Mouse (Mus musculus): ENCODE measurements around the gene C4b. TPM values are rescaled to one million over a fixed set of nuclear protein-coding genes. Genes with fewer than 3 reads are reported as not detected.
"Not testable (repeated sequence)": the region's sequence is repeated elsewhere in the genome, so short reads cannot be mapped to it uniquely, and the experiment has no call there.

C4b gene
- 0.83 and 0.92 TPM in 2 replicates for polyA plus RNA-seq (2015; fragmentation: Nextera tagmentation; extraction: Ambion mirVana)

- H3K9ac ChIP-seq (ENCODE audit: low read depth, low read length) = no peak within 1 kb of the TSS
- no peak within 1 kb of the TSS for H3K4me3 ChIP-seq (ENCODE audit: low read length)
- 79% methylated on average over 7 of the region's 7 CpGs for WGBS
- no peaks in the 10 kb centered on the region for H3K27me3 ChIP-seq (replicated peaks; ENCODE audit: control insufficient read depth, insufficient read depth, low read length)
- no peak for ATAC-seq
- H3K36me3 ChIP-seq (ENCODE audit: control insufficient read depth, insufficient read depth, low read length) = no peaks in the 10 kb centered on the region
- H3K4me1 ChIP-seq (ENCODE audit: control insufficient read depth, insufficient read depth, low read length) = no peaks in the 10 kb centered on the region
- no peak within 1 kb of the TSS for H3K27ac ChIP-seq (ENCODE audit: low read length)
- no peak within 1 kb of the TSS for H3K4me2 ChIP-seq (ENCODE audit: low read depth, low read length)
- no peaks in the 10 kb centered on the region for H3K9me3 ChIP-seq (ENCODE audit: control insufficient read depth, low read length)
Observed at GRCm38 (mm10) chr17:34743719-34744118, at the start of gene C4b. TSS of gene C4b (minus strand) at chr17:34743882.

DNA sequence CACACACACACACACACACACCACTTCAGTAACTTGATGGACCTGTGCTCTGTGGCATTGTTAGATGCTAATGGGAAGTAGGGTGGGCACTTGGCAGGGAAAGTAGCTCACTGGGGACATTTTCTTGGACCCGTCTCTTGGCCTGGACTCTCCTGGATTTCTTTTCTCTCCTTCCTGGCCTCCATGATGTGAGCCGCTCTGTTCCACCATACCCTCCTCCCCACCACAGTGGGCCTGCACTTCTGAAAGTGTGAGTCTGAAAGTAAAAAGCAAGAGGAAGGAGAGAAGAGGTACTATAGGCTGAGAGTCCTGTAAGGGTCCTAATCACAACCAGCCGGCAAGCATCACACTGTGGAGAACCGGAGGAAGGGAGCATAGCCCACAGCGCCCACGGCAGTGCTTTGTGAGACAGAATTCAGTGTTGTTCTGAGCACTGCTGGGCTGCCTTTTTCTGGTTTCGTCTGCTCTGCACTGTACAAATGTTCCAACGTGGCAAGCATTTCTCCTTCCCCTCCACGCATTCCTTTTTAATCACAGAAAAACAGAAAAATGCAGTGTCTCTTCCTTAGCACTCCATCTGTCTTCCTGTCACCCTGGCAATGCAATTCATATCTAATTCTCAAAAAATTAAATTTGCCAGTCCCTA, 34.1 kb upstream of the C4b start:
- 76% methylated on average over 9 of the region's 9 CpGs for WGBS
- Histone ChIP-seq H3K4me1 (ENCODE audit: control insufficient read depth, insufficient read depth, low read length) (no peaks in the 10 kb centered on the region), H3K4me3 (ENCODE audit: low read length) (no peak overlapping the region), H3K9ac (ENCODE audit: low read depth, low read length) (no peak overlapping the region), H3K9me3 (ENCODE audit: control insufficient read depth, low read length) (peaks cover 6% of the 10 kb centered on the region), H3K36me3 (ENCODE audit: control insufficient read depth, insufficient read depth, low read length) (no peaks in the 10 kb centered on the region), H3K4me2 (ENCODE audit: low read depth, low read length) (no peak overlapping the region), H3K27ac (ENCODE audit: low read length) (no peak overlapping the region), H3K27me3 (replicated peaks; ENCODE audit: control insufficient read depth, insufficient read depth, low read length) (no peaks in the 10 kb centered on the region)
- ATAC-seq = no peak

DNA sequence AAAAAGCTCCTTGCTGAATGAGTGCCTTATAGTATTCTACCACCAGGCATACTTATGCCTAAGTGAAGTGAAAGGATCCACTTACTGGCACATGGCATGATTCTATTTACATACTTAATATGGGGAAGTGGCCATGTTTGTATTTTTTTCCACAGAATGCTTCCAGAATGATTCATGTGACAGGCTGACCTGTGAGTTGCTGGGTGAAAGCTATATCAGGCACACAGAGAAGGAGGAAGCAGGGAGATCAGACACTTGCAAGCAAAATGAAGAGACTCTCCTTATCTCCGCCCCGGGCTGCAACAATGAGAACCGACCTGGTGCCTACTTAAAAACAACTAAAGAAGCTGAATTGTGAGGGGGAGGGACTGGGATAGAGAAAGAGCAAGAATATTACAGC, 17.8 kb upstream of the C4b start:
- ATAC-seq = no peak
- no peaks in the 10 kb centered on the region for H3K27me3 ChIP-seq (replicated peaks; ENCODE audit: control insufficient read depth, insufficient read depth, low read length)
- no peaks in the 10 kb centered on the region for H3K36me3 ChIP-seq (ENCODE audit: control insufficient read depth, insufficient read depth, low read length)
- H3K9me3 ChIP-seq (ENCODE audit: control insufficient read depth, low read length) = no peaks in the 10 kb centered on the region
- H3K27ac ChIP-seq (ENCODE audit: low read length) = no peak overlapping the region
- 72% methylated on average over 3 of the region's 3 CpGs for WGBS
- no peaks in the 10 kb centered on the region for H3K4me1 ChIP-seq (ENCODE audit: control insufficient read depth, insufficient read depth, low read length)
- no peak overlapping the region for H3K4me3 ChIP-seq (ENCODE audit: low read length)
- H3K9ac ChIP-seq (ENCODE audit: low read depth, low read length) = no peak overlapping the region
- H3K4me2 ChIP-seq (ENCODE audit: low read depth, low read length) = no peak overlapping the region

DNA sequence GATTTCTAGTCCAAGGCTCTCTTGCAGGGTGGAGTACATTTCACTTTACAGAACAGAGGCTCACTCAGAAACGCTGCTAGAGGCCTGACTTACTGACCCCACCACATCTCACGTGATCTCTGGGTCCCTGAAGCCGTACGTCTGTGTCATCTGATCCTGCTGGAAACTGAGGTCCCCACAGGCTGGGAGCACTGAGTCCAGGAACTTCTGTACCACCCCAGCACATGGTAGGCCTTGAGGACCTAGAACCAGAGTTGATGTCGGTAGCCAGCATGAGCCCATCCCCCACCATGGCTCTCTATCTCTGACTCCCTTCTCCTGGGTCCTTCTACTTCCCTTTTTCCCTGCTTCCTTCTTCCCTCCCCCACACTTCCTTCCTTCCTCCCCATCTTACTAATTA, 2.8 kb upstream of the C4b start:
- Histone ChIP-seq H3K27me3 (replicated peaks; ENCODE audit: control insufficient read depth, insufficient read depth, low read length) (no peaks in the 10 kb centered on the region), H3K9me3 (ENCODE audit: control insufficient read depth, low read length) (no peaks in the 10 kb centered on the region), H3K4me2 (ENCODE audit: low read depth, low read length) (no peak overlapping the region), H3K9ac (ENCODE audit: low read depth, low read length) (no peak overlapping the region), H3K4me1 (ENCODE audit: control insufficient read depth, insufficient read depth, low read length) (no peaks in the 10 kb centered on the region), H3K4me3 (ENCODE audit: low read length) (no peak overlapping the region), H3K36me3 (ENCODE audit: control insufficient read depth, insufficient read depth, low read length) (no peaks in the 10 kb centered on the region), H3K27ac (ENCODE audit: low read length) (no peak overlapping the region)
- ATAC-seq = no peak
- 77% methylated on average over 5 of the region's 5 CpGs for WGBS

DNA sequence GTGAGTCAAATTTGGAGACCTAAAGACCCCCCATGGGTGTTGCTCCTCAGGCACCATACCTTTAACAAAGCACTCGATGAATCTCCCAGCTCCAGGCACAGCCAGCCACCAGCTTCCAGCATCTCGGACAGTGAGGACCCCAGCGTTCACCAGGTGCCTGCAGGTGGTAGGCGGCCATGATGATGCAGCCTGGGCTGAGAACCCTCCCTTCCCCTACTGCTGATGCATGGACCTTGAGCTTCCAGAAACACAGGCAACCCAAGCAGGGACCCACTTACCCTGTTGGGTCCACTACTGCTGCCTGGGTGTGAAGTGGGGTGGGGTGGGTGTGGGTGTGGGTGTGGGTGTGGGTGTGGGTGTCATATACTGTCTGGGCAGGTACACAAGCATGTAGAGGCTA, 1.5 kb upstream of the C4b start:
- not testable (repeated sequence) for H3K27ac ChIP-seq (ENCODE audit: low read length); H3K36me3 ChIP-seq (ENCODE audit: control insufficient read depth, insufficient read depth, low read length); H3K27me3 ChIP-seq (replicated peaks; ENCODE audit: control insufficient read depth, insufficient read depth, low read length); H3K4me2 ChIP-seq (ENCODE audit: low read depth, low read length); H3K4me1 ChIP-seq (ENCODE audit: control insufficient read depth, insufficient read depth, low read length); ATAC-seq; H3K4me3 ChIP-seq (ENCODE audit: low read length); H3K9ac ChIP-seq (ENCODE audit: low read depth, low read length); H3K9me3 ChIP-seq (ENCODE audit: control insufficient read depth, low read length)
- 84% methylated on average over 4 of the region's 4 CpGs for WGBS

- not testable (repeated sequence) for H3K9me3 ChIP-seq (ENCODE audit: control insufficient read depth, low read length); H3K4me2 ChIP-seq (ENCODE audit: low read depth, low read length); H3K4me3 ChIP-seq (ENCODE audit: low read length); H3K27ac ChIP-seq (ENCODE audit: low read length); H3K4me1 ChIP-seq (ENCODE audit: control insufficient read depth, insufficient read depth, low read length); H3K27me3 ChIP-seq (replicated peaks; ENCODE audit: control insufficient read depth, insufficient read depth, low read length); H3K36me3 ChIP-seq (ENCODE audit: control insufficient read depth, insufficient read depth, low read length); ATAC-seq; H3K9ac ChIP-seq (ENCODE audit: low read depth, low read length)
- WGBS = 88% methylated on average over 6 of the region's 6 CpGs
Observed at GRCm38 (mm10) chr17:34744611-34745010, 929 bp upstream of the C4b start.

DNA sequence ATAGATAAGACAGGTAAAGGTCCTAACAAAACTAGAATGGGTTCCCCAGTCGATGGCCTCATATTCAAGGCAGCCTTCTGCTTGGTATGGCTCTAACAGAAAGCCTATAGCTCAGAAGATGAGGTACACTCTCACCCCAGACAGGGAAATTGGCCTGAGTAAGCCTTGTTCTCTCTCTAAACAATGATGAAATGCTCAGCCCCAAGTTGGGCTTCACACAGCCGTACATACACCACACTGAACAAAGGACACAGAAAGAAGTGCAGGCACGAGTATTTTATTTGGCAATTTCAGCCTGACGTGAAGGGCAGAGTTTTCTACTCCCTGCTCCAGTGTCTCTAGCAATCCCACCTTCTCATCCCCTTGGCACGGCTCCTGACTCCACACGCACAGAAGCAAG, 524 bp upstream of the C4b start:
- Histone ChIP-seq H3K4me1 (ENCODE audit: control insufficient read depth, insufficient read depth, low read length) (no peaks in the 10 kb centered on the region), H3K9me3 (ENCODE audit: control insufficient read depth, low read length) (no peaks in the 10 kb centered on the region), H3K9ac (ENCODE audit: low read depth, low read length) (no peak overlapping the region), H3K4me2 (ENCODE audit: low read depth, low read length) (no peak overlapping the region), H3K36me3 (ENCODE audit: control insufficient read depth, insufficient read depth, low read length) (no peaks in the 10 kb centered on the region), H3K4me3 (ENCODE audit: low read length) (no peak overlapping the region), H3K27ac (ENCODE audit: low read length) (no peak overlapping the region), H3K27me3 (replicated peaks; ENCODE audit: control insufficient read depth, insufficient read depth, low read length) (no peaks in the 10 kb centered on the region)
- no peak for ATAC-seq
- WGBS = 75% methylated on average over 6 of the region's 6 CpGs

GRCm38 (mm10) chr17:34740280-34740679, 3.4 kb downstream of the C4b start:
- H3K36me3 ChIP-seq (ENCODE audit: control insufficient read depth, insufficient read depth, low read length) = no peaks in the 10 kb centered on the region
- no peaks in the 10 kb centered on the region for H3K27me3 ChIP-seq (replicated peaks; ENCODE audit: control insufficient read depth, insufficient read depth, low read length)
- H3K9me3 ChIP-seq (ENCODE audit: control insufficient read depth, low read length) = no peaks in the 10 kb centered on the region
- H3K9ac ChIP-seq (ENCODE audit: low read depth, low read length) = no peak overlapping the region
- H3K27ac ChIP-seq (ENCODE audit: low read length) = no peak overlapping the region
- no peaks in the 10 kb centered on the region for H3K4me1 ChIP-seq (ENCODE audit: control insufficient read depth, insufficient read depth, low read length)
- H3K4me3 ChIP-seq (ENCODE audit: low read length) = no peak overlapping the region
- H3K4me2 ChIP-seq (ENCODE audit: low read depth, low read length) = no peak overlapping the region
- WGBS = 69% methylated on average over 4 of the region's 4 CpGs
- ATAC-seq = no peak

- WGBS = 87% methylated on average over 7 of the region's 7 CpGs
- not testable (repeated sequence) for H3K9me3 ChIP-seq (ENCODE audit: control insufficient read depth, low read length); ATAC-seq
Observed at GRCm38 (mm10) chr17:34739708-34740107, 4.0 kb downstream of the C4b start.

DNA sequence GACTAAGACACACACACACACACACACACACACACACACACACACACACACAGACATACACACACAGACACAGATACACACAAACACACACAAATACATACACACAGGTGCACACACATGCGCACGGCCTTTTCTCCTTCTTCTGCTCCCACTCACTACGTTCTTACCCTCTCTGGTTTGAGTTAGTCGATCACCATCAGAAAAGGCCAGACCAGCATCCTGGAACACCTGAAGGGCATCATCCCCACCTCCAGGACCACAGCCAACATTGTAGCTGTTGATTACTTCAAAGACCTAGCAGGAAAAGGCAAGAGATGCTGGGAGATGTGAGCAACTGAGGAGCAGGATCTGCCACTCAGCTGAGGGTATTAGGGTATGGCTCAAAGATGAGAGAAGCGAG, 6.2 kb downstream of the C4b start:
- H3K4me1 ChIP-seq (ENCODE audit: control insufficient read depth, insufficient read depth, low read length); H3K27me3 ChIP-seq (replicated peaks; ENCODE audit: control insufficient read depth, insufficient read depth, low read length); H3K4me2 ChIP-seq (ENCODE audit: low read depth, low read length); H3K4me3 ChIP-seq (ENCODE audit: low read length); H3K9ac ChIP-seq (ENCODE audit: low read depth, low read length); H3K9me3 ChIP-seq (ENCODE audit: control insufficient read depth, low read length); ATAC-seq; H3K36me3 ChIP-seq (ENCODE audit: control insufficient read depth, insufficient read depth, low read length); H3K27ac ChIP-seq (ENCODE audit: low read length): not testable (repeated sequence)
- WGBS = 74% methylated on average over 5 of the region's 5 CpGs

More at GRCm38 (mm10) chr17:34739708-34740107, 4.0 kb downstream of the C4b start:
- H3K4me3 ChIP-seq (ENCODE audit: low read length); H3K9ac ChIP-seq (ENCODE audit: low read depth, low read length); H3K27me3 ChIP-seq (replicated peaks; ENCODE audit: control insufficient read depth, insufficient read depth, low read length); H3K36me3 ChIP-seq (ENCODE audit: control insufficient read depth, insufficient read depth, low read length); H3K27ac ChIP-seq (ENCODE audit: low read length); H3K4me2 ChIP-seq (ENCODE audit: low read depth, low read length); H3K4me1 ChIP-seq (ENCODE audit: control insufficient read depth, insufficient read depth, low read length): not testable (repeated sequence)
